Mouse (Mus musculus): ENCODE measurements around the gene Ruvbl2. TPM values are rescaled to one million over a fixed set of nuclear protein-coding genes. Genes with fewer than 3 reads are reported as not detected.

Ruvbl2 gene
- polyA plus RNA-seq, 2 experiments from 2014 or later: 47.4 to 51.2 TPM

GRCm38 (mm10) chr7:45396337-45396775 is 41.5 kb downstream of the Ruvbl2 start:
- ATAC-seq: peak; percentile 26

GRCm38 (mm10) chr7:45395578-45396336 is 42.1 kb downstream of the Ruvbl2 start, which contains the start of gene Snrnp70:
TSS of gene Snrnp70 (minus strand) at chr7:45395742.
- peak; percentile 88 for ATAC-seq

GRCm38 (mm10) chr7:45395129-45395541 is 42.8 kb downstream of the Ruvbl2 start:
- peak; percentile 55 for ATAC-seq

- ATAC-seq: no peak
Measured at GRCm38 (mm10) chr7:45386077-45386476, 51.8 kb downstream of the Ruvbl2 start.

GRCm38 (mm10) chr7:45376057-45376456 is 61.8 kb downstream of the Ruvbl2 start:
- ATAC-seq: no peak

- peak; percentile 29 for ATAC-seq
Measured at GRCm38 (mm10) chr7:45374620-45375019, 63.3 kb downstream of the Ruvbl2 start.

GRCm38 (mm10) chr7:45372371-45372770 is 65.5 kb downstream of the Ruvbl2 start:
- ATAC-seq: no peak

Other genes with a start within 250 kb of the Ruvbl2 start
- under 1 TPM; 0.24 to 0.34 TPM for gene Ccdc155, start 233.2 kb downstream of the Ruvbl2 start, polyA plus RNA-seq (2017; shearing (Covaris generic))
- gene Dkkl1, start 225.9 kb downstream of the Ruvbl2 start, polyA plus RNA-seq (2017; shearing (Covaris generic)): 10 to 100 TPM; 20.6 to 24.7 TPM
- gene Tead2, start 222.3 kb downstream of the Ruvbl2 start, polyA plus RNA-seq (2017; shearing (Covaris generic)): 1 to 10 TPM; 1.5 to 2.8 TPM
- 100 to 1,000 TPM; 420 to 495 TPM for gene Cd37, start 199.0 kb downstream of the Ruvbl2 start, polyA plus RNA-seq (2017; shearing (Covaris generic))
- gene Slc6a16, start 197.0 kb downstream of the Ruvbl2 start, polyA plus RNA-seq (2017; shearing (Covaris generic)): not detected
- not detected for gene Slc6a21, start 160.6 kb downstream of the Ruvbl2 start, polyA plus RNA-seq (2017; shearing (Covaris generic))
- 10 to 100 TPM; 21.7 to 27.8 TPM for gene Trpm4, start 104.3 kb downstream of the Ruvbl2 start, polyA plus RNA-seq (2017; shearing (Covaris generic))
- gene Hrc, start 102.8 kb downstream of the Ruvbl2 start, polyA plus RNA-seq (2017; shearing (Covaris generic)): not detected
- gene Ppfia3, start 71.1 kb downstream of the Ruvbl2 start, polyA plus RNA-seq (2017; shearing (Covaris generic)): not detected
- gene Lin7b, start 67.5 kb downstream of the Ruvbl2 start, polyA plus RNA-seq (2017; shearing (Covaris generic)): not detected
- 100 to 1,000 TPM in 1 of 2 experiments, 10 to 100 TPM in 1; 68.1 to 108 TPM for gene Snrnp70, start 42.4 kb downstream of the Ruvbl2 start, polyA plus RNA-seq (2017; shearing (Covaris generic))
- gene Kcna7, start 32.4 kb downstream of the Ruvbl2 start, polyA plus RNA-seq (2017; shearing (Covaris generic)): not detected
- not detected for gene Ntf5, start 24.4 kb downstream of the Ruvbl2 start, polyA plus RNA-seq (2017; shearing (Covaris generic))
- gene Lhb, start 17.3 kb downstream of the Ruvbl2 start, polyA plus RNA-seq (2017; shearing (Covaris generic)): not detected
- 1 to 10 TPM; 9.3 to 9.8 TPM for gene Gys1, start 3.3 kb downstream of the Ruvbl2 start, polyA plus RNA-seq (2017; shearing (Covaris generic))
- 1,000 to 10,000 TPM; 1,527 to 1,850 TPM for gene Ftl1, start 21.8 kb upstream of the Ruvbl2 start, polyA plus RNA-seq (2017; shearing (Covaris generic))
- gene Bax, start 28.8 kb upstream of the Ruvbl2 start, polyA plus RNA-seq (2017; shearing (Covaris generic)): 100 to 1,000 TPM in 1 of 2 experiments, 10 to 100 TPM in 1; 94.5 to 202 TPM
- gene Tulp2, start 43.8 kb upstream of the Ruvbl2 start, polyA plus RNA-seq (2017; shearing (Covaris generic)): under 1 TPM in 1 of 2 experiments, not detected in 1; 0.44 TPM
- not detected for gene Gm45808, start 48.7 kb upstream of the Ruvbl2 start, polyA plus RNA-seq (2017; shearing (Covaris generic))
- gene Dhdh, start 50.7 kb upstream of the Ruvbl2 start, polyA plus RNA-seq (2017; shearing (Covaris generic)): 1 to 10 TPM in 1 of 2 experiments, under 1 TPM in 1; 0.61 to 1.3 TPM
- gene Nucb1, start 72.3 kb upstream of the Ruvbl2 start, polyA plus RNA-seq (2017; shearing (Covaris generic)): 100 to 1,000 TPM; 103 to 130 TPM
- gene Ppp1r15a, start 88.2 kb upstream of the Ruvbl2 start, polyA plus RNA-seq (2017; shearing (Covaris generic)): 10 to 100 TPM; 27.5 to 33.4 TPM
- gene Plekha4, start 88.2 kb upstream of the Ruvbl2 start, polyA plus RNA-seq (2017; shearing (Covaris generic)): under 1 TPM in 1 of 2 experiments, not detected in 1; 0.79 TPM
- not detected for gene Hsd17b14, start 116.8 kb upstream of the Ruvbl2 start, polyA plus RNA-seq (2017; shearing (Covaris generic))
- gene Bcat2, start 132.1 kb upstream of the Ruvbl2 start, polyA plus RNA-seq (2017; shearing (Covaris generic)): 10 to 100 TPM; 40.9 to 56.9 TPM
- gene Fgf21, start 177.4 kb upstream of the Ruvbl2 start, polyA plus RNA-seq (2017; shearing (Covaris generic)): not detected
- gene Fut1, start 179.2 kb upstream of the Ruvbl2 start, polyA plus RNA-seq (2017; shearing (Covaris generic)): not detected
- not detected for gene Izumo1, start 183.7 kb upstream of the Ruvbl2 start, polyA plus RNA-seq (2017; shearing (Covaris generic))
- gene Rasip1, start 189.4 kb upstream of the Ruvbl2 start, polyA plus RNA-seq (2017; shearing (Covaris generic)): under 1 TPM in 1 of 2 experiments, not detected in 1; 0.50 TPM
- gene Mamstr, start 201.9 kb upstream of the Ruvbl2 start, polyA plus RNA-seq (2017; shearing (Covaris generic)): not detected
- gene Fut2, start 228.3 kb upstream of the Ruvbl2 start, polyA plus RNA-seq (2017; shearing (Covaris generic)): not detected
- gene Ntn5, start 245.9 kb upstream of the Ruvbl2 start, polyA plus RNA-seq (2017; shearing (Covaris generic)): not detected

All from activated CD4-positive, CD25-positive, alpha-beta regulatory T cell, adult 4 months (primary cell).